Mouse (Mus musculus) liver, embryonic 14.5 days (tissue): ENCODE results near the gene Fbf1.

Experiments
- CTCF ChIP-seq: IDR thresholded peaks from 2 replicates; pipeline ENCODE4 v1.5.1; 2016; ENCODE audit warnings: antibody characterized with exemption, low read depth, control low read depth
- EP300 ChIP-seq: IDR thresholded peaks from 2 replicates; pipeline ENCODE4 v1.6.1; 2016; ENCODE audit warnings: antibody characterized with exemption, low read depth

DNA sequence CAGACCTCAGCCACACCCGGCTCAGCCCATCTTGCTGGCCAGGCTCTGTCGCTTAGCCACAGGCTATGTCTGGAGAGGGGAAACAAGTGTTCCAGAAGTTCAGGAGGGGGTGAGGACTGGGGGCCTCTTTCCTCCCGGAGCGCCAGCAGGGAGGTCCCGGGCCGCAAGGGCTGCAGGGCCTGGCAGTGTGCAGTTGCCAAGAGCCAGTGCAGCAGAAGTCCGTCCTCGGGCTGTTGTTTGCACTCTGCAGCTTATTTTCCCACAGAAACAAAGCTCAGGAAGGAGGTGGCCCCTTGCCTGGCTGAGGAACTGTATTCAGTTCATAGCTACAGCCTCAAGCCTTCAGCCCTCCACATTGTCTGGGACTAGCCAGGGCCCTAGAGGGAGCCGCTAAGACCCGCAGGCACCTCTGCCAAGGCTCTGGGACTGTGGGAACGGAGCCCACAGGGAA, 66.0 kb downstream of the Fbf1 start:
- TF ChIP-seq CTCF (no peak), EP300 (no peak)
